Comparison of ENCODE assay signal across 8 mouse cellular contexts in genomic region chr19:60788214-60788960, GRCm38 (mm10). TPM values are rescaled to one million over a fixed set of nuclear protein-coding genes. Genes with fewer than 3 reads are reported as not detected.
A peak's percentile ranks its signal among the peaks of the same experiment; 100 is the strongest.
DNase-seq lines count a peak whose midpoint lies in the region; ATAC-seq and TF ChIP-seq lines count a peak whose summit lies in the region.

No protein-coding gene starts in this region.

- no peaks in the 10 kb centered on the region for H3K9me3 ChIP-seq in heart, embryonic 12.5 days (replicated peaks)
- no peaks in the 10 kb centered on the region for H3K9me3 ChIP-seq in ES-Bruce4 (replicated peaks; ENCODE audit: control insufficient read depth, insufficient read depth, low read length, poor library complexity, severe bottlenecking)
- no peaks in the 10 kb centered on the region for H3K9me3 ChIP-seq in forebrain, embryonic 14.5 days (replicated peaks; ENCODE audit: control insufficient read depth, low read length)
- H3K9me3 ChIP-seq in liver, embryonic 16.5 days (replicated peaks; ENCODE audit: control insufficient read depth, low read length): no peaks in the 10 kb centered on the region

- ATAC-seq in heart, embryonic 12.5 days (ENCODE audit: insufficient number of reproducible peaks, low FRiP score): no peak
- no peak for ATAC-seq in forebrain, embryonic 14.5 days
- no peak for ATAC-seq in liver, embryonic 16.5 days (ENCODE audit: low read depth)
- no peak for ATAC-seq in frontal cortex, adult (ENCODE audit: low TSS enrichment)

- no peak for TF ChIP-seq EP300 in ES-Bruce4 (IDR thresholded peaks at IDR 0.05; ENCODE audit: insufficient read depth, low read depth, low read length)

- H3K4me2 ChIP-seq in heart, embryonic 12.5 days: peak overlapping the region; percentile 79
- H3K4me2 ChIP-seq in forebrain, embryonic 14.5 days (ENCODE audit: low read length): peak overlapping the region; percentile 85
- peak overlapping the region; percentile 82 for H3K4me2 ChIP-seq in liver, embryonic 16.5 days (ENCODE audit: low read depth, low read length)

- peaks cover 12% of the 10 kb centered on the region for H3K4me1 ChIP-seq in heart, embryonic 12.5 days (replicated peaks)
- no peaks in the 10 kb centered on the region for H3K4me1 ChIP-seq in ES-Bruce4 (ENCODE audit: control insufficient read depth, insufficient read depth, low read length)
- peaks cover 9% of the 10 kb centered on the region; the same call in 1 of the 2 replicates for H3K4me1 ChIP-seq in forebrain, embryonic 14.5 days (ENCODE audit: control insufficient read depth, insufficient read depth, low read length)
- H3K4me1 ChIP-seq in liver, embryonic 16.5 days (ENCODE audit: control insufficient read depth, low read depth, low read length): peaks cover 18% of the 10 kb centered on the region

- H3K9ac ChIP-seq in heart, embryonic 12.5 days: 0 out of 2 replicates have a peak overlapping the region, but pooled peaks have one; percentile 50
- peak overlapping the region; percentile 96 for H3K9ac ChIP-seq in ES-Bruce4 (ENCODE audit: low read depth, poor library complexity, severe bottlenecking)
- H3K9ac ChIP-seq in forebrain, embryonic 14.5 days (ENCODE audit: low read length): peak overlapping the region; percentile 48; the same call in 1 of the 2 replicates
- peak overlapping the region; percentile 35 for H3K9ac ChIP-seq in liver, embryonic 16.5 days (ENCODE audit: low read depth, low read length)

- no peak for DNase-seq in heart, postnatal 14 days
- DNase-seq in forebrain, embryonic 14.5 days (ENCODE audit: low spot score): no peak
- no peak for DNase-seq in left cerebral cortex, adult 18-20 months (ENCODE audit: low spot score in 2 of 2)
- no peak for DNase-seq in cerebellum, postnatal 10 days

- 38% methylated on average over 6 of the region's 6 CpGs for WGBS in heart, embryonic 12.5 days
- 47% methylated on average over 6 of the region's 6 CpGs for WGBS in forebrain, embryonic 14.5 days
- 26% methylated on average over 6 of the region's 6 CpGs for WGBS in liver, embryonic 16.5 days (ENCODE audit: insufficient replicate concordance)

- no peak overlapping the region for H3K27ac ChIP-seq in heart, embryonic 12.5 days (ENCODE audit: poor library complexity, severe bottlenecking)
- no peak overlapping the region for H3K27ac ChIP-seq in ES-Bruce4 (ENCODE audit: insufficient read depth, low read length)
- H3K27ac ChIP-seq in forebrain, embryonic 14.5 days (ENCODE audit: low read depth, low read length): no peak overlapping the region
- peak overlapping the region; percentile 63; the same call in 1 of the 2 replicates for H3K27ac ChIP-seq in liver, embryonic 16.5 days (ENCODE audit: low read length)

- peaks cover 3% of the 10 kb centered on the region; the same call in 1 of the 2 replicates for H3K36me3 ChIP-seq in heart, embryonic 12.5 days
- H3K36me3 ChIP-seq in ES-Bruce4 (ENCODE audit: control insufficient read depth, insufficient read depth, low read length, poor library complexity, severe bottlenecking): peaks cover 31% of the 10 kb centered on the region
- H3K36me3 ChIP-seq in forebrain, embryonic 14.5 days (ENCODE audit: control insufficient read depth, insufficient read depth, low read length): no peaks in the 10 kb centered on the region
- H3K36me3 ChIP-seq in liver, embryonic 16.5 days (ENCODE audit: control insufficient read depth, insufficient read depth): no peaks in the 10 kb centered on the region

- peak overlapping the region; percentile 47 for H3K4me3 ChIP-seq in heart, embryonic 12.5 days
- H3K4me3 ChIP-seq in ES-Bruce4 (ENCODE audit: low read depth, low read length): peak overlapping the region; percentile 61
- H3K4me3 ChIP-seq in forebrain, embryonic 14.5 days (ENCODE audit: low read depth, low read length): peak overlapping the region; percentile 99
- peak overlapping the region; percentile 65 for H3K4me3 ChIP-seq in liver, embryonic 16.5 days (ENCODE audit: low read depth, low read length)

- intact Hi-C loops in heart, postnatal 14 days (cut with DNase I): no loop called here

- no peaks in the 10 kb centered on the region for H3K27me3 ChIP-seq in heart, embryonic 12.5 days (replicated peaks)
- H3K27me3 ChIP-seq in ES-Bruce4 (ENCODE audit: control insufficient read depth, insufficient read depth, low read length, poor library complexity, severe bottlenecking): no peaks in the 10 kb centered on the region
- no peaks in the 10 kb centered on the region for H3K27me3 ChIP-seq in forebrain, embryonic 14.5 days (replicated peaks; ENCODE audit: control insufficient read depth, insufficient read depth, low read length)
- no peaks in the 10 kb centered on the region for H3K27me3 ChIP-seq in liver, embryonic 16.5 days (ENCODE audit: control insufficient read depth, insufficient read depth, low read depth, low read length)

- TF ChIP-seq POLR2A in ES-Bruce4 (IDR thresholded peaks at IDR 0.05; ENCODE audit: insufficient read depth, low read length): no peak

- no peak for TF ChIP-seq CTCF in ES-Bruce4 (IDR thresholded peaks at IDR 0.05; ENCODE audit: low read depth, low read length)

RNA-seq across cellular contexts. Expression of gene Eif3a, which starts 2.1 kb away (rescaled TPM):
- 124 TPM in 2 replicates for polyA plus RNA-seq in heart, embryonic 12.5 days (2016; fragmentation: Nextera tagmentation; extraction: Ambion mirVana)
- total RNA-seq in heart, postnatal 14 days (2021): 100 to 1,000 TPM; 103 to 108 TPM
- polyA plus RNA-seq in ES-Bruce4 (2011; ENCODE audit: insufficient read depth, insufficient read length, low read depth, missing spikeins): 435 and 454 TPM in 2 replicates
- 107 and 115 TPM in 2 replicates for polyA plus RNA-seq in forebrain, embryonic 14.5 days (2014; fragmentation: Nextera tagmentation; extraction: Ambion mirVana)
- polyA plus RNA-seq in liver, embryonic 16.5 days (2015; fragmentation: Nextera tagmentation; extraction: Ambion mirVana): 73.8 and 74.4 TPM in 2 replicates
- total RNA-seq in left cerebral cortex, adult 18-20 months (2021): 10 to 100 TPM; 88.5 to 91.0 TPM

RNA-seq across cellular contexts. Expression of gene Fam45a, which starts 23.0 kb away (rescaled TPM):
- 22.3 and 25.9 TPM in 2 replicates for polyA plus RNA-seq in heart, embryonic 12.5 days (2016; fragmentation: Nextera tagmentation; extraction: Ambion mirVana)
- 10 to 100 TPM; 15.4 to 16.9 TPM for total RNA-seq in heart, postnatal 14 days (2021)
- 32.3 and 37.6 TPM in 2 replicates for polyA plus RNA-seq in ES-Bruce4 (2011; ENCODE audit: insufficient read depth, insufficient read length, low read depth, missing spikeins)
- 49.7 and 54.1 TPM in 2 replicates for polyA plus RNA-seq in forebrain, embryonic 14.5 days (2014; fragmentation: Nextera tagmentation; extraction: Ambion mirVana)
- polyA plus RNA-seq in liver, embryonic 16.5 days (2015; fragmentation: Nextera tagmentation; extraction: Ambion mirVana): 21.0 and 21.1 TPM in 2 replicates
- total RNA-seq in left cerebral cortex, adult 18-20 months (2021): 10 to 100 TPM; 34.4 to 46.9 TPM

RNA-seq across cellular contexts. Expression of gene Nanos1, which starts 32.6 kb away (rescaled TPM):
- 1.5 and 2.1 TPM in 2 replicates for polyA plus RNA-seq in heart, embryonic 12.5 days (2016; fragmentation: Nextera tagmentation; extraction: Ambion mirVana)
- total RNA-seq in heart, postnatal 14 days (2021): under 1 TPM; 0.29 to 0.41 TPM
- polyA plus RNA-seq in ES-Bruce4 (2011; ENCODE audit: insufficient read depth, insufficient read length, low read depth, missing spikeins): 3.8 and 4.2 TPM in 2 replicates
- polyA plus RNA-seq in forebrain, embryonic 14.5 days (2014; fragmentation: Nextera tagmentation; extraction: Ambion mirVana): 16.1 and 16.3 TPM in 2 replicates
- 0.85 and 0.87 TPM in 2 replicates for polyA plus RNA-seq in liver, embryonic 16.5 days (2015; fragmentation: Nextera tagmentation; extraction: Ambion mirVana)
- total RNA-seq in left cerebral cortex, adult 18-20 months (2021): 10 to 100 TPM; 26.5 to 27.0 TPM

Comparison
In these comparisons a context has a peak if more than half of its experiments do, and no peak if none do; other contexts are left out.
1. H3K4me3 ChIP-seq: peak in every context shown above with its lines; median percentile 99 in forebrain, embryonic 14.5 days; 65 in liver, embryonic 16.5 days; 61 in ES-Bruce4; 47 in heart, embryonic 12.5 days.
2. H3K9ac ChIP-seq: peak in every context shown above with its lines; median percentile 96 in ES-Bruce4; 50 in heart, embryonic 12.5 days; 48 in forebrain, embryonic 14.5 days; 35 in liver, embryonic 16.5 days.